Mouse (Mus musculus): ENCODE measurements at regions not wholly inside any gene's neighbourhood (a gene's known extent, or its start where the extent isn't known, plus 50 kb on each side); places are given as distances from the start of the nearest gene placed in this dataset.

GRCm38 (mm10) chr12:51045020-51045419 lies 302.8 kb upstream of the G2e3 start:
- Histone ChIP-seq H3K9me3 (no peaks in the 10 kb centered on the region), H3K36me3 (replicated peaks) (no peaks in the 10 kb centered on the region), H3K27me3 (replicated peaks; ENCODE audit: low read depth, poor library complexity, severe bottlenecking) (no peaks in the 10 kb centered on the region), H3K27ac (replicated peaks) (no peak overlapping the region), H3K4me3 (no peak overlapping the region), H3K4me1 (peaks cover 9% of the 10 kb centered on the region)
- 31% methylated on average over 1 of the region's 1 CpGs for WGBS
- DNase-seq (ENCODE audit: low spot score) = no peak

GRCm38 (mm10) chr12:51032193-51032592 lies 315.7 kb upstream of the G2e3 start:
- Histone ChIP-seq H3K4me3 (no peak overlapping the region), H3K27ac (replicated peaks) (no peak overlapping the region), H3K4me1 (0 out of 2 replicates have a peak, but pooled peaks cover 6% of the 10 kb centered on the region), H3K36me3 (replicated peaks) (no peaks in the 10 kb centered on the region), H3K27me3 (replicated peaks; ENCODE audit: low read depth, poor library complexity, severe bottlenecking) (no peaks in the 10 kb centered on the region), H3K9me3 (no peaks in the 10 kb centered on the region)
- 73% methylated on average over 2 of the region's 2 CpGs for whole genome bisulfite sequencing
- DNase-seq (ENCODE audit: low spot score) = no peak

- no peak for DNase-seq (ENCODE audit: low spot score)
- WGBS = 32% methylated on average over 10 of the region's 10 CpGs
Measured at GRCm38 (mm10) chr12:51028601-51029174, 319.2 kb upstream of the G2e3 start.

GRCm38 (mm10) chr12:51026046-51026445 lies 321.8 kb upstream of the G2e3 start:
- 0 out of 2 replicates have a peak, but pooled peaks cover 6% of the 10 kb centered on the region for H3K4me1 ChIP-seq
- H3K27me3 ChIP-seq (replicated peaks; ENCODE audit: low read depth, poor library complexity, severe bottlenecking) = no peaks in the 10 kb centered on the region
- no peaks in the 10 kb centered on the region for H3K36me3 ChIP-seq (replicated peaks)
- no peak overlapping the region for H3K27ac ChIP-seq (replicated peaks)
- H3K4me3 ChIP-seq = no peak overlapping the region
- 91% methylated on average over 5 of the region's 5 CpGs for WGBS
- no peak for DNase-seq (ENCODE audit: low spot score)
- H3K9me3 ChIP-seq = no peaks in the 10 kb centered on the region

More at GRCm38 (mm10) chr12:51028601-51029174, 319.2 kb upstream of the G2e3 start:
- no peak overlapping the region for H3K27ac ChIP-seq (replicated peaks)
- H3K4me3 ChIP-seq = no peak overlapping the region
- no peaks in the 10 kb centered on the region for H3K36me3 ChIP-seq (replicated peaks)
- H3K9me3 ChIP-seq = no peaks in the 10 kb centered on the region
- H3K27me3 ChIP-seq (replicated peaks; ENCODE audit: low read depth, poor library complexity, severe bottlenecking) = no peaks in the 10 kb centered on the region
- H3K4me1 ChIP-seq = 0 out of 2 replicates have a peak, but pooled peaks cover 6% of the 10 kb centered on the region

GRCm38 (mm10) chr12:51025531-51025930 lies 322.3 kb upstream of the G2e3 start:
- Histone ChIP-seq H3K27me3 (replicated peaks; ENCODE audit: low read depth, poor library complexity, severe bottlenecking) (no peaks in the 10 kb centered on the region), H3K4me1 (0 out of 2 replicates have a peak, but pooled peaks cover 6% of the 10 kb centered on the region), H3K27ac (replicated peaks) (no peak overlapping the region), H3K36me3 (replicated peaks) (no peaks in the 10 kb centered on the region), H3K4me3 (no peak overlapping the region), H3K9me3 (no peaks in the 10 kb centered on the region)
- no peak for DNase-seq (ENCODE audit: low spot score)
- WGBS = 79% methylated on average over 3 of the region's 3 CpGs

- Histone ChIP-seq H3K4me1 (0 out of 2 replicates have a peak, but pooled peaks cover 6% of the 10 kb centered on the region), H3K9me3 (no peaks in the 10 kb centered on the region), H3K36me3 (replicated peaks) (no peaks in the 10 kb centered on the region), H3K4me3 (no peak overlapping the region), H3K27ac (replicated peaks) (no peak overlapping the region), H3K27me3 (replicated peaks; ENCODE audit: low read depth, poor library complexity, severe bottlenecking) (no peaks in the 10 kb centered on the region)
- DNase-seq (ENCODE audit: low spot score) = no peak
- WGBS = 92% methylated on average over 3 of the region's 3 CpGs
Measured at GRCm38 (mm10) chr12:51024057-51024743, 323.7 kb upstream of the G2e3 start.

- no peak overlapping the region for H3K27ac ChIP-seq (replicated peaks)
- no peak overlapping the region for H3K4me3 ChIP-seq
- no peaks in the 10 kb centered on the region for H3K9me3 ChIP-seq
- no peak for DNase-seq (ENCODE audit: low spot score)
- WGBS = 95% methylated on average over 5 of the region's 5 CpGs
- no peaks in the 10 kb centered on the region for H3K27me3 ChIP-seq (replicated peaks; ENCODE audit: low read depth, poor library complexity, severe bottlenecking)
- H3K4me1 ChIP-seq = no peaks in the 10 kb centered on the region
- H3K36me3 ChIP-seq (replicated peaks) = no peaks in the 10 kb centered on the region
Measured at GRCm38 (mm10) chr12:51018185-51018584, 329.7 kb upstream of the G2e3 start.

GRCm38 (mm10) chr12:51016081-51016480 lies 331.8 kb upstream of the G2e3 start:
- H3K9me3 ChIP-seq = no peaks in the 10 kb centered on the region
- H3K4me3 ChIP-seq = no peak overlapping the region
- 93% methylated on average over 6 of the region's 6 CpGs for WGBS
- no peaks in the 10 kb centered on the region for H3K4me1 ChIP-seq
- DNase-seq (ENCODE audit: low spot score) = no peak
- H3K27me3 ChIP-seq (replicated peaks; ENCODE audit: low read depth, poor library complexity, severe bottlenecking) = no peaks in the 10 kb centered on the region
- H3K36me3 ChIP-seq (replicated peaks) = no peaks in the 10 kb centered on the region
- no peak overlapping the region for H3K27ac ChIP-seq (replicated peaks)

GRCm38 (mm10) chr12:51009644-51010043 lies 338.2 kb upstream of the G2e3 start:
- Histone ChIP-seq H3K9me3 (no peaks in the 10 kb centered on the region), H3K27ac (replicated peaks) (no peak overlapping the region), H3K4me3 (no peak overlapping the region), H3K4me1 (no peaks in the 10 kb centered on the region; the same call in 1 of the 2 replicates), H3K27me3 (replicated peaks; ENCODE audit: low read depth, poor library complexity, severe bottlenecking) (peaks cover 11% of the 10 kb centered on the region; the same call in 1 of the 2 replicates), H3K36me3 (replicated peaks) (no peaks in the 10 kb centered on the region)
- DNase-seq (ENCODE audit: low spot score) = no peak
- 91% methylated on average over 4 of the region's 4 CpGs for WGBS

GRCm38 (mm10) chr12:51001722-51002592 lies 345.9 kb upstream of the G2e3 start:
- Histone ChIP-seq H3K27me3 (replicated peaks; ENCODE audit: low read depth, poor library complexity, severe bottlenecking) (peaks cover 33% of the 10 kb centered on the region), H3K27ac (replicated peaks) (no peak overlapping the region), H3K9me3 (no peaks in the 10 kb centered on the region), H3K36me3 (replicated peaks) (no peaks in the 10 kb centered on the region), H3K4me1 (peaks cover 22% of the 10 kb centered on the region), H3K4me3 (no peak overlapping the region)
- WGBS = 28% methylated on average over 12 of the region's 12 CpGs
- DNase-seq (ENCODE audit: low spot score) = peak; percentile 21

GRCm38 (mm10) chr12:51001096-51001495 lies 346.8 kb upstream of the G2e3 start:
- no peak for DNase-seq (ENCODE audit: low spot score)
- WGBS = 51% methylated on average over 4 of the region's 4 CpGs
- Histone ChIP-seq H3K27ac (replicated peaks) (0 out of 2 replicates have a peak overlapping the region, but pooled peaks have one; percentile 51), H3K36me3 (replicated peaks) (no peaks in the 10 kb centered on the region), H3K27me3 (replicated peaks; ENCODE audit: low read depth, poor library complexity, severe bottlenecking) (peaks cover 33% of the 10 kb centered on the region), H3K4me1 (peaks cover 22% of the 10 kb centered on the region), H3K9me3 (no peaks in the 10 kb centered on the region), H3K4me3 (no peak overlapping the region)

GRCm38 (mm10) chr12:51000281-51001075 lies 347.4 kb upstream of the G2e3 start:
- Histone ChIP-seq H3K9me3 (no peaks in the 10 kb centered on the region), H3K4me3 (no peak overlapping the region), H3K36me3 (replicated peaks) (no peaks in the 10 kb centered on the region), H3K27ac (replicated peaks) (peak overlapping the region; percentile 51; the same call in 1 of the 2 replicates), H3K27me3 (replicated peaks; ENCODE audit: low read depth, poor library complexity, severe bottlenecking) (peaks cover 30% of the 10 kb centered on the region), H3K4me1 (peaks cover 22% of the 10 kb centered on the region)
- 74% methylated on average over 18 of the region's 18 CpGs for WGBS
- DNase-seq (ENCODE audit: low spot score) = no peak

Measured in embryonic facial prominence, embryonic 10.5 days (tissue).